Mouse (Mus musculus) forebrain, postnatal 0 days (tissue): ENCODE data around the gene Ppp2r5d. TPM values are rescaled to one million over a fixed set of nuclear protein-coding genes. Genes with fewer than 3 reads are reported as not detected.

Experiments used
- ATAC-seq: fragments of 200-750 bp; cut with Nextera tagmentation; 2 replicates; pipeline ENCODE4 v1.8.0; 2017; ENCODE audit warnings: mild to moderate bottlenecking, moderate library complexity
- DNase-seq: peaks from one replicate; pipeline ENCODE4 v3.0.0-alpha.2; 2015
- H3K27ac ChIP-seq: fragments of 300-500 bp; sonication (generic); 2 replicates; pipeline ENCODE4 v1.5.1; 2014; ENCODE audit warnings: low read depth, mild to moderate bottlenecking, antibody characterized with exemption, low read length, moderate library complexity, mixed read lengths
- H3K27me3 ChIP-seq: fragments of 300-500 bp; sonication (generic); 2 replicates; pipeline ENCODE4 v1.6.1; 2014; ENCODE audit warnings: mild to moderate bottlenecking, low read length, mixed read lengths; ENCODE audit not compliant: insufficient read depth
- H3K36me3 ChIP-seq: fragments of 300-500 bp; sonication (generic); 2 replicates; pipeline ENCODE4 v1.6.1; 2014; ENCODE audit warnings: mild to moderate bottlenecking, moderate library complexity; ENCODE audit not compliant: insufficient read depth
- H3K4me1 ChIP-seq: fragments of 300-500 bp; sonication (generic); 2 replicates; pipeline ENCODE4 v1.6.1; 2014; ENCODE audit warnings: antibody characterized with exemption; ENCODE audit not compliant: insufficient read depth
- H3K4me2 ChIP-seq: fragments of 300-500 bp; sonication (generic); 2 replicates; pipeline ENCODE4 v1.6.1; 2014; ENCODE audit warnings: low read depth, mild to moderate bottlenecking, moderate library complexity
- H3K4me3 ChIP-seq: fragments of 300-500 bp; sonication (generic); 2 replicates; pipeline ENCODE4 v1.5.1; 2014; ENCODE audit warnings: low read depth, low read length, mixed read lengths
- H3K9ac ChIP-seq: fragments of 300-500 bp; sonication (generic); 2 replicates; pipeline ENCODE4 v1.6.1; 2014; ENCODE audit warnings: mild to moderate bottlenecking
- H3K9me3 ChIP-seq: fragments of 300-500 bp; sonication (generic); 2 replicates; pipeline ENCODE4 v1.6.1; 2016; ENCODE audit warnings: low read length
- CTCF ChIP-seq: sonication (generic); IDR thresholded peaks from 2 replicates; pipeline ENCODE4 v1.5.1; 2016; ENCODE audit warnings: antibody characterized with exemption, control low read depth, low read depth
- WGBS: fragments of 180-500 bp; shearing (Covaris S2); extraction: QIAGEN DNeasy Blood & Tissue Kit; methylation state at CpG from one replicate; pipeline ENCODE4 v1.1.7; 2014; 5-methylcytosine and 5-hydroxymethylcytosine counted together
- polyA plus RNA-seq: library from polyadenylated mRNA; unstranded; fragments of >200 nt; fragmentation: Nextera tagmentation; extraction: Ambion mirVana; gene quantifications from 2 replicates; pipeline ENCODE4 v1.2.1, GENCODE M21; 2015
- total RNA-seq: library from RNA; depleted of rRNA; stranded (reverse); fragments of >200 nt; gene quantifications from 2 replicates; pipeline ENCODE4 v1.2.3, GENCODE M21; 2014

Ppp2r5d gene
- total and polyA plus RNA-seq, 2 experiments from 2014 or later = 93.5 to 103 TPM

GRCm38 (mm10) chr17:46714756-46715481, 10.0 kb upstream of the Ppp2r5d start:
- ATAC-seq (no peak), DNase-seq (no peak)
- no peaks in the 10 kb centered on the region for H3K4me1 ChIP-seq
- H3K9me3 ChIP-seq = no peaks in the 10 kb centered on the region
- no peak for TF ChIP-seq CTCF
- no peak overlapping the region for H3K4me3 ChIP-seq
- peaks cover 19% of the 10 kb centered on the region for H3K36me3 ChIP-seq
- WGBS = 95% methylated on average over 11 of the region's 11 CpGs
- H3K9ac ChIP-seq = no peak overlapping the region
- H3K27me3 ChIP-seq = no peaks in the 10 kb centered on the region
- H3K4me2 ChIP-seq = no peak overlapping the region
- no peak overlapping the region for H3K27ac ChIP-seq

GRCm38 (mm10) chr17:46713849-46714248, 8.9 kb upstream of the Ppp2r5d start:
- ATAC-seq (no peak), DNase-seq (no peak)
- WGBS = 83% methylated on average over 9 of the region's 9 CpGs
- TF ChIP-seq CTCF = no peak
- Histone ChIP-seq H3K4me2 (no peak overlapping the region), H3K4me3 (no peak overlapping the region), H3K9ac (no peak overlapping the region), H3K9me3 (no peaks in the 10 kb centered on the region), H3K36me3 (peaks cover 19% of the 10 kb centered on the region), H3K4me1 (no peaks in the 10 kb centered on the region), H3K27ac (no peak overlapping the region), H3K27me3 (no peaks in the 10 kb centered on the region)

- peak overlapping the region; percentile 96 for H3K4me2 ChIP-seq
- H3K27me3 ChIP-seq = no peaks in the 10 kb centered on the region
- peak overlapping the region; percentile 78 for H3K9ac ChIP-seq
- ATAC-seq = no peak
- WGBS = 79% methylated on average over 7 of the region's 7 CpGs
- H3K36me3 ChIP-seq = peaks cover 19% of the 10 kb centered on the region
- no peak for DNase-seq
- H3K27ac ChIP-seq = no peak overlapping the region
- TF ChIP-seq CTCF = no peak
- peak overlapping the region; percentile 100 for H3K4me3 ChIP-seq
- H3K9me3 ChIP-seq = no peaks in the 10 kb centered on the region
- no peaks in the 10 kb centered on the region for H3K4me1 ChIP-seq
Measured at GRCm38 (mm10) chr17:46712442-46712841, 7.5 kb upstream of the Ppp2r5d start.

GRCm38 (mm10) chr17:46711612-46712271, 6.8 kb upstream of the Ppp2r5d start:
- peak overlapping the region; percentile 76 for H3K27ac ChIP-seq
- H3K36me3 ChIP-seq = peaks cover 19% of the 10 kb centered on the region
- peak overlapping the region; percentile 78 for H3K9ac ChIP-seq
- 2% methylated on average over 72 of the region's 76 CpGs for WGBS
- peak overlapping the region; percentile 96 for H3K4me2 ChIP-seq
- H3K27me3 ChIP-seq = no peaks in the 10 kb centered on the region
- H3K9me3 ChIP-seq = no peaks in the 10 kb centered on the region
- TF ChIP-seq CTCF = no peak
- DNase-seq (no peak), ATAC-seq (peak; percentile 49)
- no peaks in the 10 kb centered on the region for H3K4me1 ChIP-seq
- H3K4me3 ChIP-seq = peak overlapping the region; percentile 100

- H3K4me1 ChIP-seq = no peaks in the 10 kb centered on the region
- TF ChIP-seq CTCF = peak; percentile 27; the same call in 1 of the 2 replicates
- peak within 1 kb of the TSS; percentile 76 for H3K27ac ChIP-seq
- peak; percentile 94 for DNase-seq
- WGBS = 8% methylated on average over 35 of the region's 36 CpGs
- peak within 1 kb of the TSS; percentile 78 for H3K9ac ChIP-seq
- ATAC-seq = peak; percentile 97
- H3K36me3 ChIP-seq = peaks cover 19% of the 10 kb centered on the region
- H3K27me3 ChIP-seq = no peaks in the 10 kb centered on the region
- peak within 1 kb of the TSS; percentile 100 for H3K4me3 ChIP-seq
- H3K4me2 ChIP-seq = peak within 1 kb of the TSS; percentile 96
- no peaks in the 10 kb centered on the region for H3K9me3 ChIP-seq
Measured at GRCm38 (mm10) chr17:46710959-46711597, 6.2 kb upstream of the Ppp2r5d start, which contains the start of gene Pex6. Gene Pex6 (plus strand): TSS chr17:46711463.

- Histone ChIP-seq H3K36me3 (no peaks in the 10 kb centered on the region), H3K9ac (no peak overlapping the region), H3K27ac (no peak overlapping the region), H3K9me3 (no peaks in the 10 kb centered on the region), H3K4me2 (no peak overlapping the region), H3K4me3 (no peak overlapping the region), H3K4me1 (peaks cover 12% of the 10 kb centered on the region), H3K27me3 (no peaks in the 10 kb centered on the region)
- no peak for DNase-seq
- no peak for ATAC-seq
- 92% methylated on average over 14 of the region's 14 CpGs for WGBS
- no peak for TF ChIP-seq CTCF
Measured at GRCm38 (mm10) chr17:46706375-46707089, 1.6 kb upstream of the Ppp2r5d start.
